8 mouse cellular contexts compared by ENCODE assay signal in the genomic region with DNA sequence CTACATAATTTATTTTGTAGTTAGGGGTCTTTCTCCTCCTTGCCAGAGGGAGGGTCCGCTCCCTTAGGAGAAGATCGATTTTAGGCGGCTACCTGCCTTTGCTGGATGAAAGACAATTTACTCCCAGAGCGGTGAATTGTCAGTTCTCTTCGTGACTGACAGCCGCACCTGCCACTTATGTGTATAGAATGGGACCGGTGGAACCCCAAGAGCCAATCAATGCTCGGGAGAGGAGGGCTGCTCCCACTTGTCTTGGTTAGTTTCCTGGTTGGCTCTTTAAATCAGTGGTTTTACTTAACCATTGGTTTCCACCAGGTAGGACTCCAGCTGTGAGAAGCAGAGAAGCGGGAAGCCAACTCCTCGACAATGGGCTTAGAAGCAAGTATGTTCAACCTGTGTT. TPM values are rescaled to one million over a fixed set of nuclear protein-coding genes. Genes with fewer than 3 reads are reported as not detected.
DNase-seq lines count a peak whose midpoint lies in the region; ATAC-seq and TF ChIP-seq lines count a peak whose summit lies in the region.
"Had no signal": no experiment of that assay in that cellular context is flagged by ENCODE, and none has a peak within 500 bp of the region (broad histone marks: within the 10 kb centered on the region; RNA-seq: fewer than 3 reads in every experiment).

No protein-coding gene starts in this region.

- peak overlapping the region; percentile 73 for H3K4me3 ChIP-seq in embryonic facial prominence, embryonic 13.5 days
- H3K4me3 ChIP-seq in layer of hippocampus, adult 2 months, result peak overlapping the region; percentile 83
- H3K4me3 ChIP-seq in liver, embryonic 16.5 days (ENCODE audit: low read depth, low read length), result peak overlapping the region; percentile 38

- no peaks in the 10 kb centered on the region for H3K9me3 ChIP-seq in embryonic facial prominence, embryonic 13.5 days
- H3K9me3 ChIP-seq in liver, embryonic 16.5 days (replicated peaks; ENCODE audit: control insufficient read depth, low read length), result no peaks in the 10 kb centered on the region

- H3K27ac ChIP-seq in embryonic facial prominence, embryonic 13.5 days, result no peak overlapping the region
- H3K27ac ChIP-seq in layer of hippocampus, adult 2 months, result peak overlapping the region; percentile 93
- no peak overlapping the region for H3K27ac ChIP-seq in liver, embryonic 16.5 days (ENCODE audit: low read length)

- peaks cover 10% of the 10 kb centered on the region for H3K4me1 ChIP-seq in embryonic facial prominence, embryonic 13.5 days
- no peaks in the 10 kb centered on the region for H3K4me1 ChIP-seq in liver, embryonic 16.5 days (ENCODE audit: control insufficient read depth, low read depth, low read length)

- DNase-seq in brain, embryonic 18.5 days (ENCODE audit: low read depth, low spot score), result peak; percentile 76
- peak; percentile 3 to 7 for DNase-seq in heart, postnatal 36 days
- peak; percentile 69 to 85 for DNase-seq in layer of hippocampus, adult 2 months (ENCODE audit: low spot score in 2 of 2)
- peak; percentile 14 for DNase-seq in ovary, postnatal 36 days (ENCODE audit: low spot score)
- no peak for DNase-seq in gastrocnemius, postnatal 36 days

- no peak for TF ChIP-seq CTCF in layer of hippocampus, adult 2 months (conservative IDR thresholded peaks at IDR 0.05)

- H3K27me3 ChIP-seq in embryonic facial prominence, embryonic 13.5 days, result peaks cover 24% of the 10 kb centered on the region
- peaks cover 20% of the 10 kb centered on the region for H3K27me3 ChIP-seq in liver, embryonic 16.5 days (ENCODE audit: control insufficient read depth, insufficient read depth, low read depth, low read length)

- no peak overlapping the region for H3K9ac ChIP-seq in embryonic facial prominence, embryonic 13.5 days
- no peak overlapping the region for H3K9ac ChIP-seq in liver, embryonic 16.5 days (ENCODE audit: low read depth, low read length)

- WGBS in embryonic facial prominence, embryonic 13.5 days, result 5% methylated on average over 10 of the region's 10 CpGs
- 9% methylated on average over 10 of the region's 10 CpGs for WGBS in liver, embryonic 16.5 days (ENCODE audit: insufficient replicate concordance)

- H3K4me2 ChIP-seq in embryonic facial prominence, embryonic 13.5 days, result peak overlapping the region; percentile 98
- peak overlapping the region; percentile 68 for H3K4me2 ChIP-seq in liver, embryonic 16.5 days (ENCODE audit: low read depth, low read length)

- H3K36me3 ChIP-seq in embryonic facial prominence, embryonic 13.5 days, result no peaks in the 10 kb centered on the region
- no peaks in the 10 kb centered on the region for H3K36me3 ChIP-seq in liver, embryonic 16.5 days (ENCODE audit: control insufficient read depth, insufficient read depth)

- intact Hi-C loops in heart, postnatal 36 days (cut with DNase I), result no loop called here
- intact Hi-C loops in gastrocnemius, postnatal 36 days (cut with DNase I), result no loop called here

- ATAC-seq in embryonic facial prominence, embryonic 13.5 days (ENCODE audit: insufficient number of reproducible peaks, insufficient read depth, low FRiP score, low TSS enrichment, low read depth), result 0 out of 2 replicates have a peak, but pooled peaks have one; percentile 48
- ATAC-seq in liver, embryonic 16.5 days (ENCODE audit: low read depth), result peak; percentile 59

RNA-seq across cellular contexts. Expression of a gene that starts 1.1 kb away (rescaled TPM):
- polyA plus RNA-seq in embryonic facial prominence, embryonic 13.5 days (2015; fragmentation: Nextera tagmentation; extraction: Ambion mirVana), result 13.7 and 14.9 TPM in 2 replicates
- under 1 TPM; 0.28 to 0.54 TPM for total RNA-seq in heart, postnatal 36 days (2021)
- 100 to 1,000 TPM; 236 to 244 TPM for total RNA-seq in layer of hippocampus, adult 2 months (2021)
- polyA plus RNA-seq in liver, embryonic 16.5 days (2015; fragmentation: Nextera tagmentation; extraction: Ambion mirVana), result 1.4 and 1.5 TPM in 2 replicates
- total RNA-seq in gastrocnemius, postnatal 36 days (2021), result under 1 TPM; 0.52 to 0.66 TPM
- total RNA-seq: common myeloid progenitor, adult 5-6 weeks had no signal

Comparison
In these comparisons a context has a peak if more than half of its experiments do, and no peak if none do; other contexts are left out.
1. DNase-seq: peak in brain, embryonic 18.5 days (single experiment), heart, postnatal 36 days (2 of 2), layer of hippocampus, adult 2 months (2 of 2) and ovary, postnatal 36 days (single experiment); none in gastrocnemius, postnatal 36 days (0 of 2).
2. RNA of a gene that starts 1.1 kb away (total RNA-seq): 236 to 244 TPM in layer of hippocampus, adult 2 months; 0.52 to 0.66 TPM in gastrocnemius, postnatal 36 days and 0.28 to 0.54 TPM in heart, postnatal 36 days; every median in the first group is over 100 times any median in the second.
3. Peak in every context shown above with its lines, with median percentiles within 50 percentile points of each other: H3K4me3 ChIP-seq.